Mouse (Mus musculus) embryo, embryonic 9.5 days (tissue): ENCODE results near the gene Snapc4.
A peak's percentile ranks its signal among the peaks of the same experiment; 100 is the strongest.

Experiments
- DNase-seq: peaks from one replicate; pipeline ENCODE4 v3.0.0-alpha.2; 2017; ENCODE audit errors: extremely low spot score

Snapc4 gene

GRCm38 (mm10) chr2:26314281-26315071 lies 66.0 kb downstream of the Snapc4 start:
- DNase-seq = peak; percentile 55

- no peak for DNase-seq
Measured at GRCm38 (mm10) chr2:26313394-26313793, 67.1 kb downstream of the Snapc4 start.

GRCm38 (mm10) chr2:26312812-26313211 lies 67.6 kb downstream of the Snapc4 start:
- DNase-seq = no peak
